Mouse (Mus musculus): ENCODE measurements around the gene Smox.

Smox gene

GRCm38 (mm10) chr2:131485126-131485525 is 6.2 kb upstream of the Smox start:
- no peak for DNase-seq (ENCODE audit: low spot score)

- DNase-seq (ENCODE audit: low spot score): no peak
Measured at GRCm38 (mm10) chr2:131486046-131486445, 5.2 kb upstream of the Smox start.

GRCm38 (mm10) chr2:131487337-131487736 is 4.0 kb upstream of the Smox start:
- DNase-seq (ENCODE audit: low spot score): no peak

GRCm38 (mm10) chr2:131488261-131488660 is 3.0 kb upstream of the Smox start:
- DNase-seq (ENCODE audit: low spot score): no peak

GRCm38 (mm10) chr2:131488870-131489269 is 2.4 kb upstream of the Smox start:
- no peak for DNase-seq (ENCODE audit: low spot score)

- DNase-seq (ENCODE audit: low spot score): no peak
Measured at GRCm38 (mm10) chr2:131489591-131489990, 1.7 kb upstream of the Smox start.

GRCm38 (mm10) chr2:131491707-131492595 is 655 bp downstream of the Smox start:
- no peak for DNase-seq (ENCODE audit: low spot score)

GRCm38 (mm10) chr2:131492596-131493139 is 1.4 kb downstream of the Smox start:
- no peak for DNase-seq (ENCODE audit: low spot score)

- DNase-seq (ENCODE audit: low spot score): no peak
Measured at GRCm38 (mm10) chr2:131493446-131493845, 2.1 kb downstream of the Smox start.

- DNase-seq (ENCODE audit: low spot score): no peak
Measured at GRCm38 (mm10) chr2:131495256-131495655, 4.0 kb downstream of the Smox start.

GRCm38 (mm10) chr2:131496125-131496820 is 5.0 kb downstream of the Smox start:
- DNase-seq (ENCODE audit: low spot score): no peak

- no peak for DNase-seq (ENCODE audit: low spot score)
Measured at GRCm38 (mm10) chr2:131497224-131497856, 6.0 kb downstream of the Smox start.

- DNase-seq (ENCODE audit: low spot score): no peak
Measured at GRCm38 (mm10) chr2:131498219-131498618, 6.9 kb downstream of the Smox start.

GRCm38 (mm10) chr2:131499290-131499845 is 8.1 kb downstream of the Smox start:
- DNase-seq (ENCODE audit: low spot score): no peak

GRCm38 (mm10) chr2:131501886-131502285 is 10.6 kb downstream of the Smox start:
- DNase-seq (ENCODE audit: low spot score): no peak

GRCm38 (mm10) chr2:131502561-131502960 is 11.3 kb downstream of the Smox start:
- no peak for DNase-seq (ENCODE audit: low spot score)

GRCm38 (mm10) chr2:131505431-131505830 is 14.1 kb downstream of the Smox start:
- DNase-seq (ENCODE audit: low spot score): no peak

- no peak for DNase-seq (ENCODE audit: low spot score)
Measured at GRCm38 (mm10) chr2:131506358-131506757, 15.1 kb downstream of the Smox start.

GRCm38 (mm10) chr2:131508501-131508900 is 17.2 kb downstream of the Smox start:
- DNase-seq (ENCODE audit: low spot score): no peak

- no peak for DNase-seq (ENCODE audit: low spot score)
Measured at GRCm38 (mm10) chr2:131509671-131510313, 18.5 kb downstream of the Smox start.

GRCm38 (mm10) chr2:131510531-131510930 is 19.2 kb downstream of the Smox start:
- DNase-seq (ENCODE audit: low spot score): no peak

- no peak for DNase-seq (ENCODE audit: low spot score)
Measured at GRCm38 (mm10) chr2:131513477-131513876, 22.2 kb downstream of the Smox start.
